Mouse (Mus musculus): Measurements from ENCODE around the gene Chst5. TPM values are rescaled to one million over a fixed set of nuclear protein-coding genes. Genes with fewer than 3 reads are reported as not detected.

Chst5 gene
- total RNA-seq, 1 experiment: 4.0 TPM

DNA sequence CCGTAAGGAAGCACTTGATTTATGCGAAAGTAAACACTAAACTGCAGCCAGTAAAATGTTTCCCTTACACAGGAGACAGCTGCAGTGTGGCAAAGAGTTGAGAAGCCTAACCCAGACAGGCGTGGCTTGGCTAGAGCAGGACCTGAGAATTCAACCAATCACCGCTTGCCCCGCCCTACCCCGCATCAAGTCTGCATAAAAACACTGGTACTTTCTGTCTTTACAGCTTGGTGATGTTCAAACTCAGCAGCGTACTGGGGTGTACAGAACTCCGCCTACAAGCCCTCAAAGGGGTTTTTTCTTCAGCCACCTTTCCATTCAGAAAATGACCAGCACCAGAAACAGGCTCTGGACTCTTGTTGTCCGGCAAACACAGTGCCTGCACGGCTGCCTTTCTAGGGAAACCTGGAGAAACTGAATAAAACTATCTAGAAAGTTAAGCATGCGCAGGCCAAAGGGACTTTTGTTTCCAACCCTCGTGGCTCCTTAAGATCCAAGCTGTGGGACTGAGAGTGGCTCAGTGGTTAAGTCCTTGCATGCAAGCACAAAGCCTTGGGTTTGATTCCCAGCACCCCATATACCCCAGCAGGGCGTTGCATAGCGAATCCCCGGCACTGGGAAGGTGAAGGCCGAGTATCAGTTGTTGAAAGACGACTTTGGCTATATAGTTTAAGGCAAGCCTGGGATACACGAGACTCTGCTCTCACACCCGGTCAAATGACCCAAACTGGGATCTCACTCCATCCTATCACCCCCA is 22.5 kb upstream of the Chst5 start:
- peak overlapping the region; percentile 87 for H3K9ac ChIP-seq (ENCODE audit: insufficient read depth, low read depth, low read length, poor library complexity, severe bottlenecking)
- no peaks in the 10 kb centered on the region for H3K36me3 ChIP-seq (ENCODE audit: control insufficient read depth, insufficient read depth, low read length, poor library complexity, severe bottlenecking)
- peak overlapping the region; percentile 56; the same call in 1 of the 2 replicates for H3K27ac ChIP-seq (ENCODE audit: insufficient read depth, low read depth, low read length, poor library complexity, severe bottlenecking)
- peaks cover 4 to 15% of the 10 kb centered on the region in 2 experiments; a peak in 2 of 4 replicates for H3K4me1 ChIP-seq (ENCODE audit: control insufficient read depth in 2 of 2, insufficient read depth in 2 of 2, low read length in 2 of 2, poor library complexity in 1 of 2)
- H3K4me3 ChIP-seq (ENCODE audit: insufficient read depth in 1 of 2, low read depth in 1 of 2, low read length in 2 of 2, poor library complexity in 1 of 2, severe bottlenecking in 1 of 2): peak overlapping the region; percentile 67 to 92
- in situ Hi-C loops (cut with MboI; ENCODE audit: low sequenced_read_pairs in 2 of 2, unreplicated experiment in 2 of 2): no loop called here
- DNase-seq (ENCODE audit: low read depth, low spot score): peak; percentile 83
- TF ChIP-seq ZC3H11A (IDR thresholded peaks at IDR 0.05; ENCODE audit: borderline replicate concordance, low read depth, low read length): no peak
- no peak for TF ChIP-seq CHD2 (IDR thresholded peaks at IDR 0.05; ENCODE audit: low read depth, low read length)
- no peak for TF ChIP-seq HCFC1 (IDR thresholded peaks at IDR 0.05; ENCODE audit: borderline replicate concordance, insufficient read depth, low read length)
- no peak for TF ChIP-seq ZNF384 (IDR thresholded peaks at IDR 0.05; ENCODE audit: low read depth, low read length)
- no peak for TF ChIP-seq MAFK (IDR thresholded peaks at IDR 0.05; ENCODE audit: insufficient read depth, low read depth, low read length)
- H3K9me3 ChIP-seq (ENCODE audit: control insufficient read depth, insufficient read depth, low read depth, low read length): no peaks in the 10 kb centered on the region

DNA sequence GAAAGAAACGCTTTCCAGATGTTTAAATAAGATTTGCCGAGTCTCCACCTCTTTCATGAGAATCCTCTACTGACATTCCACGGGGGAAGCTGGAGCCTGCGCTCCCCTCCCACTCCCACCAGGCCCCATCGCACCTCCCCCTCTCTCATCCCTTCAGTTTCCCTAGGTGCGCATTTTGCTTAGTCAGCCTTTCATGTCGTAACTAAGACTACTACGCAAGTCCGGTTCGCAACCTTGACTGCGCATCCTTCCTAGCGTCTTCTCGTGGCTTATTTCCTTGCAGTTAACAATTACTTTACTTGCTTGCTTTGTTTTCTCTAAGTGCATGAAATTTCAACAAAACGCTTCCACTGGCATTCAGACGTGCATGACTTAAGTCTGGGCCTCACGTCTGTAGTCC is 21.5 kb upstream of the Chst5 start:
- in situ Hi-C loops (cut with MboI; ENCODE audit: low sequenced_read_pairs in 2 of 2, unreplicated experiment in 2 of 2): no loop called here
- no peak for DNase-seq (ENCODE audit: low read depth, low spot score)
- no peak overlapping the region for H3K4me3 ChIP-seq (ENCODE audit: insufficient read depth in 1 of 2, low read depth in 1 of 2, low read length in 2 of 2, poor library complexity in 1 of 2, severe bottlenecking in 1 of 2)
- no peaks in the 10 kb centered on the region for H3K9me3 ChIP-seq (ENCODE audit: control insufficient read depth, insufficient read depth, low read depth, low read length)
- TF ChIP-seq CHD2 (IDR thresholded peaks at IDR 0.05; ENCODE audit: low read depth, low read length) (no peak), MAFK (IDR thresholded peaks at IDR 0.05; ENCODE audit: insufficient read depth, low read depth, low read length) (peak; percentile 97)
- peaks cover 3% of the 10 kb centered on the region; the same call in 1 of the 2 replicates for H3K36me3 ChIP-seq (ENCODE audit: control insufficient read depth, insufficient read depth, low read length, poor library complexity, severe bottlenecking)
- H3K4me1 ChIP-seq (ENCODE audit: control insufficient read depth in 2 of 2, insufficient read depth in 2 of 2, low read length in 2 of 2, poor library complexity in 1 of 2): peaks cover 4 to 15% of the 10 kb centered on the region in 2 experiments; a peak in 2 of 4 replicates
- no peak overlapping the region; the same call in 1 of the 2 replicates for H3K9ac ChIP-seq (ENCODE audit: insufficient read depth, low read depth, low read length, poor library complexity, severe bottlenecking)
- no peak overlapping the region for H3K27ac ChIP-seq (ENCODE audit: insufficient read depth, low read depth, low read length, poor library complexity, severe bottlenecking)

DNA sequence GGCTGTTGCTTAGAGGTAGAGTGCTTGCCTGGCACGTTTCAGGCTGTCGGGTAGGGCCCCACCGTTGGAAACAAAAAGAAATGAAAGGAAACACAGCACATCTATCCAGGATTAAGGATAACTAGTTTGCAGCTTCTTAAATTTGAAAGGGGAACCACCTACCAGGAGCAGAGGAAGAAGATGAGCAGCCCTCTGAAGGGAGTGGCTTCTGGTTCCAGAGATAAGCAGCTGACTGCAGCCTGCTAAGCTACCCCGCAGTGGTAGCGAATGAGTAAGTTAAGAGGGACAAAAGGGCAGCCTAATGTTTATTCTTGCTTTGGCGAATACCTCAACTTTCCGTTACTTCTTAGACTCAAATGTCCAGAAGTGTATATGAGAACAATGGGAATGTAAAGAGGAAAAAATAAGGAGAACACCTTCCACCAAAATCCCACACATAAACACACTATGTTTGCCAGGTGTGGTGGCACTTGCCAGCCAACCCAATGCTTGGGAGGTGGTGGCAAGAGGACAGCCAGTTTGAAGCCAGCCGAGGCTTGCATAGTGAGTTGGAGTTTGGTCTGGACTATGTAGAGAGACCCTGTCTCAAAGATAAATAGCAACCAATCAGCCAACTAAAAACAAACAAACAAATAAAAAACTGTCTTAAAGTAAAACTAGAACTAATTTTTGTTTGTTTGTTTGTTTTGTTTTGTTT is 19.5 kb upstream of the Chst5 start:
- peaks cover 4 to 12% of the 10 kb centered on the region in 2 experiments; a peak in 2 of 4 replicates for H3K4me1 ChIP-seq (ENCODE audit: control insufficient read depth in 2 of 2, insufficient read depth in 2 of 2, low read length in 2 of 2, poor library complexity in 1 of 2)
- no peak overlapping the region for H3K4me3 ChIP-seq (ENCODE audit: insufficient read depth in 1 of 2, low read depth in 1 of 2, low read length in 2 of 2, poor library complexity in 1 of 2, severe bottlenecking in 1 of 2)
- no peak overlapping the region for H3K9ac ChIP-seq (ENCODE audit: insufficient read depth, low read depth, low read length, poor library complexity, severe bottlenecking)
- TF ChIP-seq HCFC1 (IDR thresholded peaks at IDR 0.05; ENCODE audit: borderline replicate concordance, insufficient read depth, low read length) (no peak), ZC3H11A (IDR thresholded peaks at IDR 0.05; ENCODE audit: borderline replicate concordance, low read depth, low read length) (no peak), CHD2 (IDR thresholded peaks at IDR 0.05; ENCODE audit: low read depth, low read length) (no peak), MAFK (IDR thresholded peaks at IDR 0.05; ENCODE audit: insufficient read depth, low read depth, low read length) (no peak), ZNF384 (IDR thresholded peaks at IDR 0.05; ENCODE audit: low read depth, low read length) (no peak)
- DNase-seq (ENCODE audit: low read depth, low spot score): no peak
- no peaks in the 10 kb centered on the region for H3K9me3 ChIP-seq (ENCODE audit: control insufficient read depth, insufficient read depth, low read depth, low read length)
- in situ Hi-C loops (cut with MboI; ENCODE audit: low sequenced_read_pairs in 2 of 2, unreplicated experiment in 2 of 2): no loop called here
- H3K36me3 ChIP-seq (ENCODE audit: control insufficient read depth, insufficient read depth, low read length, poor library complexity, severe bottlenecking): peaks cover 3% of the 10 kb centered on the region; the same call in 1 of the 2 replicates
- no peak overlapping the region for H3K27ac ChIP-seq (ENCODE audit: insufficient read depth, low read depth, low read length, poor library complexity, severe bottlenecking)

DNA sequence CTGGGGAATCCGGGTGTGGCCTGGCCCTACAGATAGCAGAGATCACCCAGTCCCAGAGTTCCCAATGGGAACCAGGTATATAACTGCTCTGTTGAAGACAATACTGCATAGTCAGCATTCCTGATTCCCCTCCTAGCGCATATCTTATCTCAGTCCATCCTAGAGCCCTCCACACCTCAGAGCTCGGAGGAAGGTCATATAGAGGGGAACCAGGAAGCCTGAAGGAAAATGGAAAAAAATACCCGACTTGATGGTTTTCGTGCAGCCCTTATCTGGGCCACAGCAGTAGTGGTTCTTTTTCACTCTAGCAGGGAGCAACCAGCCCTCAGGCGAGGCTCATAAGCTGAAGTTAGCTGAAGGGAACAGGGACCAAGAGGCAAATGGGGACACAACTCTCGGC is 14.7 kb upstream of the Chst5 start:
- H3K36me3 ChIP-seq (ENCODE audit: control insufficient read depth, insufficient read depth, low read length, poor library complexity, severe bottlenecking): peaks cover 3% of the 10 kb centered on the region; the same call in 1 of the 2 replicates
- H3K9ac ChIP-seq (ENCODE audit: insufficient read depth, low read depth, low read length, poor library complexity, severe bottlenecking): no peak overlapping the region
- peak overlapping the region; percentile 14; the same call in 1 of the 2 replicates for H3K27ac ChIP-seq (ENCODE audit: insufficient read depth, low read depth, low read length, poor library complexity, severe bottlenecking)
- H3K4me1 ChIP-seq (ENCODE audit: control insufficient read depth in 2 of 2, insufficient read depth in 2 of 2, low read length in 2 of 2, poor library complexity in 1 of 2): peaks cover 3 to 13% of the 10 kb centered on the region in 2 experiments
- no peak overlapping the region for H3K4me3 ChIP-seq (ENCODE audit: insufficient read depth in 1 of 2, low read depth in 1 of 2, low read length in 2 of 2, poor library complexity in 1 of 2, severe bottlenecking in 1 of 2)
- peak; percentile 99 for TF ChIP-seq MAFK (IDR thresholded peaks at IDR 0.05; ENCODE audit: insufficient read depth, low read depth, low read length)
- TF ChIP-seq CHD2 (IDR thresholded peaks at IDR 0.05; ENCODE audit: low read depth, low read length): no peak
- no peak for TF ChIP-seq HCFC1 (IDR thresholded peaks at IDR 0.05; ENCODE audit: borderline replicate concordance, insufficient read depth, low read length)
- TF ChIP-seq ZNF384 (IDR thresholded peaks at IDR 0.05; ENCODE audit: low read depth, low read length): no peak
- TF ChIP-seq ZC3H11A (IDR thresholded peaks at IDR 0.05; ENCODE audit: borderline replicate concordance, low read depth, low read length): no peak
- in situ Hi-C loops (cut with MboI; ENCODE audit: low sequenced_read_pairs in 2 of 2, unreplicated experiment in 2 of 2): no loop called here
- DNase-seq (ENCODE audit: low read depth, low spot score): no peak
- H3K9me3 ChIP-seq (ENCODE audit: control insufficient read depth, insufficient read depth, low read depth, low read length): no peaks in the 10 kb centered on the region

All from ES-E14 (cell line).